Comparison of ENCODE assay signal across 33 mouse cellular contexts in genomic region chr2:39114093-39114492, GRCm38 (mm10).
"Had no signal": no experiment of that assay in that cellular context is flagged by ENCODE, and none has a peak within 500 bp of the region (broad histone marks: within the 10 kb centered on the region; RNA-seq: fewer than 3 reads in every experiment).

No protein-coding gene starts in this region.

- H3K4me1 ChIP-seq: heart, embryonic 10.5 days; heart, embryonic 12.5 days; heart, embryonic 13.5 days; heart, embryonic 15.5 days; hindbrain, embryonic 10.5 days; hindbrain, embryonic 12.5 days; hindbrain, embryonic 13.5 days; hindbrain, embryonic 15.5 days; intestine, embryonic 15.5 days had no signal

- ATAC-seq: hindbrain, embryonic 16.5 days; hindbrain, postnatal 0 days; inflammation-experienced regulatory T-cells, adult 6 months; intestine, embryonic 15.5 days; intestine, embryonic 16.5 days; intestine, postnatal 0 days had no signal

- DNase-seq: heart, adult 18-20 months; heart, adult 2 months; heart, postnatal 10 days; heart, postnatal 14 days; heart, postnatal 36 days; heart, postnatal 4 days; kidney, adult 11 months; kidney, adult 18-20 months; kidney, adult 8-10 months; kidney, postnatal 10 days; kidney, postnatal 14 days; kidney, postnatal 25 days; kidney, postnatal 36 days; kidney, postnatal 4 days; layer of hippocampus, adult 9-11 months had no signal

- H3K4me3 ChIP-seq: heart, adult 2 months; heart, embryonic 10.5 days; heart, embryonic 12.5 days; heart, embryonic 13.5 days; heart, embryonic 15.5 days; hindbrain, embryonic 10.5 days; hindbrain, embryonic 12.5 days; hindbrain, embryonic 13.5 days; hindbrain, embryonic 15.5 days; intestine, embryonic 15.5 days; layer of hippocampus, adult 2 months had no signal

- H3K9ac ChIP-seq: heart, embryonic 12.5 days; heart, embryonic 13.5 days; heart, embryonic 15.5 days; hindbrain, embryonic 12.5 days; hindbrain, embryonic 13.5 days; hindbrain, embryonic 14.5 days; hindbrain, embryonic 15.5 days; intestine, embryonic 15.5 days had no signal

- H3K27ac ChIP-seq: heart, adult 2 months; heart, embryonic 10.5 days; heart, embryonic 13.5 days; heart, embryonic 15.5 days; hindbrain, embryonic 10.5 days; hindbrain, embryonic 12.5 days; hindbrain, embryonic 13.5 days; hindbrain, embryonic 14.5 days; hindbrain, embryonic 15.5 days; hindbrain, postnatal 0 days; intestine, embryonic 15.5 days; kidney, postnatal 0 days; layer of hippocampus, adult 2 months had no signal

- H3K4me2 ChIP-seq: heart, embryonic 11.5 days; heart, embryonic 12.5 days; heart, embryonic 13.5 days; heart, embryonic 15.5 days; hindbrain, embryonic 12.5 days; hindbrain, embryonic 13.5 days; hindbrain, embryonic 14.5 days; hindbrain, embryonic 15.5 days; intestine, embryonic 15.5 days had no signal

- H3K9me3 ChIP-seq: heart, embryonic 10.5 days; heart, embryonic 12.5 days; heart, embryonic 13.5 days; heart, embryonic 15.5 days; hindbrain, embryonic 10.5 days; hindbrain, embryonic 12.5 days; hindbrain, embryonic 13.5 days; hindbrain, embryonic 15.5 days; intestine, embryonic 15.5 days had no signal

- H3K27me3 ChIP-seq: heart, embryonic 12.5 days; heart, embryonic 13.5 days; heart, embryonic 15.5 days; hindbrain, embryonic 12.5 days; hindbrain, embryonic 13.5 days; hindbrain, embryonic 15.5 days; intestine, embryonic 15.5 days had no signal
